Comparison of ENCODE assay signal across 13 mouse cellular contexts in the genomic region with DNA sequence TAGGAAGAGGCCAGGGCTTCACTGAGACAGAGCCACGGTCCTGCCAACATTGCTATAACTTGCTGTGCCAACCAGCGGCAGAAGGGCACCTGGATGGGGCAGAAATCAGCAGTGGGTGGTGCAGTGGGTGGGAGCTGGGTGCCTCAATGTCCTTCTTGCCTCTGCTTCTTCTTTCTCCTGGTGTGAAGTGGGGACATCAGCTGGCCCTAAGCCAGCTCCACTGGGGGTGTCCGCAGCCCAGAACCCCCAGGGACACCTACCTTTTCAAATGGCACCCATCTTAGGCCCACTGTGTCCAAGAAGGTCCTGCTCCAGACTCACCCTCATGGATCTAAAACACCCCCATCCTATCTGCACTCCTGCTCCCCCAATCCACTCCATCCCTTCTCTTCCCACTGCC. TPM values are rescaled to one million over a fixed set of nuclear protein-coding genes. Genes with fewer than 3 reads are reported as not detected.
A peak's percentile ranks its signal among the peaks of the same experiment; 100 is the strongest.
DNase-seq lines count a peak whose midpoint lies in the region; ATAC-seq and TF ChIP-seq lines count a peak whose summit lies in the region.
"Had no signal": no experiment of that assay in that cellular context is flagged by ENCODE, and none has a peak within 500 bp of the region (broad histone marks: within the 10 kb centered on the region; RNA-seq: fewer than 3 reads in every experiment).

No protein-coding gene starts in this region.

- no peak overlapping the region for H3ac ChIP-seq in myocyte (ENCODE audit: control insufficient read depth, insufficient read length)

- WGBS in forebrain, embryonic 10.5 days, result 92% methylated on average over 3 of the region's 3 CpGs
- WGBS in forebrain, postnatal 0 days, result 74% methylated on average over 3 of the region's 3 CpGs
- WGBS in hindbrain, embryonic 13.5 days, result 88% methylated on average over 3 of the region's 3 CpGs
- WGBS in hindbrain, embryonic 14.5 days, result 78% methylated on average over 3 of the region's 3 CpGs
- 93% methylated on average over 3 of the region's 3 CpGs for WGBS in midbrain, embryonic 12.5 days
- 92% methylated on average over 3 of the region's 3 CpGs for WGBS in midbrain, embryonic 11.5 days

- H3K79me2 ChIP-seq in myocyte (ENCODE audit: control insufficient read depth, insufficient read depth), result no peaks in the 10 kb centered on the region

- peaks cover 27% of the 10 kb centered on the region; the same call in 1 of the 2 replicates for H3K27me3 ChIP-seq in forebrain, embryonic 10.5 days (ENCODE audit: poor library complexity, severe bottlenecking)
- H3K27me3 ChIP-seq in forebrain, postnatal 0 days (ENCODE audit: insufficient read depth, low read length), result no peaks in the 10 kb centered on the region
- peaks cover 20% of the 10 kb centered on the region; the same call in 1 of the 2 replicates for H3K27me3 ChIP-seq in hindbrain, embryonic 13.5 days
- no peaks in the 10 kb centered on the region for H3K27me3 ChIP-seq in hindbrain, embryonic 14.5 days (ENCODE audit: control insufficient read depth, insufficient read depth, low read length)
- peaks cover 14% of the 10 kb centered on the region; the same call in 1 of the 2 replicates for H3K27me3 ChIP-seq in midbrain, embryonic 12.5 days
- H3K27me3 ChIP-seq in midbrain, embryonic 11.5 days (ENCODE audit: control insufficient read depth, insufficient read depth, low read length), result no peaks in the 10 kb centered on the region
- H3K27me3 ChIP-seq in myocyte (ENCODE audit: control insufficient read depth, insufficient read depth, insufficient read length), result no peaks in the 10 kb centered on the region
- H3K27me3 ChIP-seq: stomach, embryonic 15.5 days had no signal

- no peaks in the 10 kb centered on the region for H3K9me3 ChIP-seq in forebrain, embryonic 10.5 days
- no peaks in the 10 kb centered on the region for H3K9me3 ChIP-seq in forebrain, postnatal 0 days (ENCODE audit: low read length)
- H3K9me3 ChIP-seq in hindbrain, embryonic 13.5 days, result no peaks in the 10 kb centered on the region
- H3K9me3 ChIP-seq in hindbrain, embryonic 14.5 days (ENCODE audit: control insufficient read depth, low read length), result no peaks in the 10 kb centered on the region
- no peaks in the 10 kb centered on the region for H3K9me3 ChIP-seq in midbrain, embryonic 12.5 days
- H3K9me3 ChIP-seq in midbrain, embryonic 11.5 days (ENCODE audit: control insufficient read depth, low read length), result no peaks in the 10 kb centered on the region
- H3K9me3 ChIP-seq: stomach, embryonic 15.5 days had no signal

- TF ChIP-seq POLR2A in myocyte (IDR thresholded peaks at IDR 0.05; ENCODE audit: insufficient read length, low read depth), result no peak

- no peak for DNase-seq in forebrain, embryonic 10.5 days (ENCODE audit: extremely low spot score, low spot score)
- no peak for DNase-seq in forebrain, postnatal 0 days
- no peak for DNase-seq in hindbrain, embryonic 14.5 days (ENCODE audit: low spot score)
- DNase-seq in midbrain, embryonic 11.5 days (ENCODE audit: low spot score, missing footprints), result no peak
- DNase-seq in spleen, postnatal 36 days (ENCODE audit: low spot score in 2 of 2), result no peak

- peak overlapping the region; percentile 70 for H3K27ac ChIP-seq in forebrain, embryonic 10.5 days
- H3K27ac ChIP-seq in forebrain, postnatal 0 days (ENCODE audit: low read depth, low read length), result no peak overlapping the region
- H3K27ac ChIP-seq in hindbrain, embryonic 13.5 days, result no peak overlapping the region
- H3K27ac ChIP-seq in hindbrain, embryonic 14.5 days, result no peak overlapping the region
- H3K27ac ChIP-seq in midbrain, embryonic 12.5 days (replicated peaks), result 0 out of 2 replicates have a peak overlapping the region, but pooled peaks have one; percentile 26
- no peak overlapping the region for H3K27ac ChIP-seq in midbrain, embryonic 11.5 days (ENCODE audit: low read depth, low read length)
- H3K27ac ChIP-seq: liver, embryonic 14.5 days; stomach, embryonic 15.5 days had no signal

- H3K4me3 ChIP-seq in forebrain, embryonic 10.5 days, result no peak overlapping the region
- no peak overlapping the region for H3K4me3 ChIP-seq in forebrain, postnatal 0 days (ENCODE audit: low read depth, low read length)
- no peak overlapping the region for H3K4me3 ChIP-seq in hindbrain, embryonic 13.5 days
- H3K4me3 ChIP-seq in hindbrain, embryonic 14.5 days (replicated peaks; ENCODE audit: low read length), result no peak overlapping the region
- H3K4me3 ChIP-seq in midbrain, embryonic 12.5 days, result no peak overlapping the region
- H3K4me3 ChIP-seq in midbrain, embryonic 11.5 days (ENCODE audit: low read depth, low read length), result no peak overlapping the region
- no peak overlapping the region for H3K4me3 ChIP-seq in myocyte
- H3K4me3 ChIP-seq: erythroblast, embryonic 14.5 days; stomach, embryonic 15.5 days had no signal

- H3K9ac ChIP-seq in forebrain, postnatal 0 days, result no peak overlapping the region
- no peak overlapping the region for H3K9ac ChIP-seq in hindbrain, embryonic 13.5 days
- H3K9ac ChIP-seq in hindbrain, embryonic 14.5 days, result no peak overlapping the region
- no peak overlapping the region for H3K9ac ChIP-seq in midbrain, embryonic 12.5 days (replicated peaks)
- H3K9ac ChIP-seq in midbrain, embryonic 11.5 days (ENCODE audit: low read length), result no peak overlapping the region
- H3K9ac ChIP-seq: liver, embryonic 14.5 days; stomach, embryonic 15.5 days had no signal

- no peaks in the 10 kb centered on the region for H3K36me3 ChIP-seq in forebrain, embryonic 10.5 days (replicated peaks)
- no peaks in the 10 kb centered on the region for H3K36me3 ChIP-seq in forebrain, postnatal 0 days (ENCODE audit: insufficient read depth)
- H3K36me3 ChIP-seq in hindbrain, embryonic 13.5 days, result no peaks in the 10 kb centered on the region
- no peaks in the 10 kb centered on the region for H3K36me3 ChIP-seq in hindbrain, embryonic 14.5 days (replicated peaks; ENCODE audit: control insufficient read depth, insufficient read depth)
- H3K36me3 ChIP-seq in midbrain, embryonic 12.5 days, result no peaks in the 10 kb centered on the region
- H3K36me3 ChIP-seq in midbrain, embryonic 11.5 days (ENCODE audit: control insufficient read depth, insufficient read depth, low read length), result no peaks in the 10 kb centered on the region
- no peaks in the 10 kb centered on the region for H3K36me3 ChIP-seq in myocyte (ENCODE audit: control insufficient read depth, insufficient read depth)
- H3K36me3 ChIP-seq: stomach, embryonic 15.5 days had no signal

- no peak for ATAC-seq in forebrain, postnatal 0 days
- ATAC-seq in hindbrain, embryonic 13.5 days (ENCODE audit: low FRiP score), result 0 out of 2 replicates have a peak, but pooled peaks have one; percentile 11
- ATAC-seq in hindbrain, embryonic 14.5 days (ENCODE audit: low FRiP score), result no peak
- no peak; the same call in 1 of the 2 replicates for ATAC-seq in midbrain, embryonic 12.5 days (ENCODE audit: low FRiP score, low read depth)
- ATAC-seq in midbrain, embryonic 11.5 days (ENCODE audit: low FRiP score), result no peak

- H3K4me1 ChIP-seq in forebrain, embryonic 10.5 days, result peaks cover 38% of the 10 kb centered on the region
- 0 out of 2 replicates have a peak, but pooled peaks cover 4% of the 10 kb centered on the region for H3K4me1 ChIP-seq in forebrain, postnatal 0 days (ENCODE audit: insufficient read depth)
- H3K4me1 ChIP-seq in hindbrain, embryonic 13.5 days (replicated peaks), result peaks cover 14% of the 10 kb centered on the region
- H3K4me1 ChIP-seq in hindbrain, embryonic 14.5 days (replicated peaks; ENCODE audit: control insufficient read depth, insufficient read depth, low read length), result peaks cover 6% of the 10 kb centered on the region; the same call in 1 of the 2 replicates
- peaks cover 25% of the 10 kb centered on the region for H3K4me1 ChIP-seq in midbrain, embryonic 12.5 days
- peaks cover 7% of the 10 kb centered on the region for H3K4me1 ChIP-seq in midbrain, embryonic 11.5 days (ENCODE audit: control insufficient read depth, insufficient read depth, low read length)

- no peak overlapping the region for H3K4me2 ChIP-seq in forebrain, postnatal 0 days (ENCODE audit: low read depth)
- no peak overlapping the region for H3K4me2 ChIP-seq in hindbrain, embryonic 13.5 days
- H3K4me2 ChIP-seq in hindbrain, embryonic 14.5 days (replicated peaks), result no peak overlapping the region
- H3K4me2 ChIP-seq in midbrain, embryonic 12.5 days (replicated peaks), result 0 out of 2 replicates have a peak overlapping the region, but pooled peaks have one; percentile 9
- H3K4me2 ChIP-seq in midbrain, embryonic 11.5 days, result no peak overlapping the region
- peak overlapping the region; percentile 30 for H3K4me2 ChIP-seq in myocyte (ENCODE audit: low read depth)

- no peak for TF ChIP-seq CTCF in forebrain, postnatal 0 days (IDR thresholded peaks at IDR 0.05; ENCODE audit: low read depth)

TF ChIP-seq in myocyte, 11 proteins besides CTCF, POLR2A, EP300 and RAD21 (continues in another document):
- TF ChIP-seq CEBPB (IDR thresholded peaks at IDR 0.05; ENCODE audit: insufficient read depth, poor library complexity, severe bottlenecking), result no peak
- TF ChIP-seq MAX (IDR thresholded peaks at IDR 0.05; ENCODE audit: low read depth), result no peak
- no peak for TF ChIP-seq E2F4 (IDR thresholded peaks at IDR 0.05; ENCODE audit: insufficient read depth)
- no peak for TF ChIP-seq TCF12 (IDR thresholded peaks at IDR 0.05; ENCODE audit: insufficient read depth, poor library complexity, severe bottlenecking)

RNA-seq across cellular contexts. Expression of a gene that starts 49.9 kb away (rescaled TPM):
- 0.25 TPM in 1 of 2 replicates, not detected in the other for polyA plus RNA-seq in forebrain, embryonic 10.5 days (2016; fragmentation: Nextera tagmentation; extraction: Ambion mirVana)
- 0.08 TPM in 1 of 2 replicates, not detected in the other for total RNA-seq in forebrain, postnatal 0 days (2014; rRNA removed)
- polyA plus RNA-seq in forebrain, postnatal 0 days (2015; fragmentation: Nextera tagmentation; extraction: Ambion mirVana), result 0.21 and 0.92 TPM in 2 replicates
- 0.12 TPM in 1 of 2 replicates, not detected in the other for polyA plus RNA-seq in hindbrain, embryonic 13.5 days (2015; fragmentation: Nextera tagmentation; extraction: Ambion mirVana)
- polyA plus RNA-seq in hindbrain, embryonic 14.5 days (2014; fragmentation: Nextera tagmentation; extraction: Ambion mirVana), result 0.31 TPM in 1 of 2 replicates, not detected in the other
- not detected in 2 replicates for polyA plus RNA-seq in midbrain, embryonic 12.5 days (2016; fragmentation: Nextera tagmentation; extraction: Ambion mirVana)
- 0.08 TPM in 1 of 2 replicates, not detected in the other for polyA plus RNA-seq in midbrain, embryonic 11.5 days (2014; fragmentation: Nextera tagmentation; extraction: Ambion mirVana)
- polyA plus RNA-seq in myocyte (2012; fragmentation: generic; extraction: Trizol), result 1.2 TPM
- total RNA-seq: gastrocnemius, adult 8-10 months; neutrophil, adult 5-6 weeks had no signal

RNA-seq across cellular contexts. Expression of a gene that starts 56.8 kb away (rescaled TPM):
- polyA plus RNA-seq in forebrain, embryonic 10.5 days (2016; fragmentation: Nextera tagmentation; extraction: Ambion mirVana), result 324 and 343 TPM in 2 replicates
- total RNA-seq in forebrain, postnatal 0 days (2014; rRNA removed), result 202 and 291 TPM in 2 replicates
- polyA plus RNA-seq in forebrain, postnatal 0 days (2015; fragmentation: Nextera tagmentation; extraction: Ambion mirVana), result 569 and 710 TPM in 2 replicates
- polyA plus RNA-seq in hindbrain, embryonic 13.5 days (2015; fragmentation: Nextera tagmentation; extraction: Ambion mirVana), result 597 TPM in 2 replicates
- polyA plus RNA-seq in hindbrain, embryonic 14.5 days (2014; fragmentation: Nextera tagmentation; extraction: Ambion mirVana), result 553 and 683 TPM in 2 replicates
- 389 and 410 TPM in 2 replicates for polyA plus RNA-seq in midbrain, embryonic 12.5 days (2016; fragmentation: Nextera tagmentation; extraction: Ambion mirVana)
- polyA plus RNA-seq in midbrain, embryonic 11.5 days (2014; fragmentation: Nextera tagmentation; extraction: Ambion mirVana), result 354 and 411 TPM in 2 replicates
- 507 TPM for polyA plus RNA-seq in myocyte (2012; fragmentation: generic; extraction: Trizol)

Comparison
In these comparisons a context has a peak if more than half of its experiments do, and no peak if none do; other contexts are left out.
1. H3K27ac ChIP-seq: peak in forebrain, embryonic 10.5 days (single experiment) and midbrain, embryonic 12.5 days (single experiment); none in forebrain, postnatal 0 days (single experiment), hindbrain, embryonic 13.5 days (single experiment), hindbrain, embryonic 14.5 days (single experiment) and midbrain, embryonic 11.5 days (single experiment).
2. H3K4me2 ChIP-seq: peak in midbrain, embryonic 12.5 days (single experiment) and myocyte (single experiment); none in forebrain, postnatal 0 days (single experiment), hindbrain, embryonic 13.5 days (single experiment), hindbrain, embryonic 14.5 days (single experiment) and midbrain, embryonic 11.5 days (single experiment).